Mouse (Mus musculus) regulatory T cell (primary cell): ENCODE measurements around the gene Srrm2.
"Not testable (repeated sequence)": the region's sequence is repeated elsewhere in the genome, so short reads cannot be mapped to it uniquely, and the experiment has no call there.

Experiments used
- in situ Hi-C: fragments of 300-600 bp; cut with MboI, MseI; formaldehyde crosslinking; loops from one replicate; pipeline ENCODE4 v1.15.1; 2025; ENCODE audit warnings: high pct_unique_total_duplicates

Srrm2 gene

GRCm38 (mm10) chr17:23770493-23770892, 19.8 kb upstream of the Srrm2 start:
- in situ Hi-C loops = no loop called here

- in situ Hi-C loops = no loop called here
Observed at GRCm38 (mm10) chr17:23770896-23771283, 19.4 kb upstream of the Srrm2 start.

- in situ Hi-C loops = no loop called here
Observed at GRCm38 (mm10) chr17:23771284-23772218, 18.8 kb upstream of the Srrm2 start, which contains the start of gene Flywch1. Gene Flywch1, minus strand, starts transcription at chr17:23771602.

GRCm38 (mm10) chr17:23772219-23772556, 18.1 kb upstream of the Srrm2 start:
- in situ Hi-C loops = not testable (repeated sequence)

- in situ Hi-C loops = no loop called here
Observed at GRCm38 (mm10) chr17:23773676-23774075, 16.7 kb upstream of the Srrm2 start.

GRCm38 (mm10) chr17:23774090-23774489, 16.2 kb upstream of the Srrm2 start:
- in situ Hi-C loops = no loop called here

GRCm38 (mm10) chr17:23776216-23776615, 14.1 kb upstream of the Srrm2 start:
- in situ Hi-C loops = loop anchor here (5.0 kb wide), 1 partner anchor 41 kb away; no protein-coding TSS in a partner anchor

GRCm38 (mm10) chr17:23777141-23777540, 13.2 kb upstream of the Srrm2 start:
- in situ Hi-C loops = loop anchor here (5.0 kb wide), 1 partner anchor 40 kb away; no protein-coding TSS in a partner anchor

GRCm38 (mm10) chr17:23778447-23778846, 11.9 kb upstream of the Srrm2 start:
- in situ Hi-C loops = loop anchor here (5.0 kb wide), 1 partner anchor 39 kb away; no protein-coding TSS in a partner anchor

GRCm38 (mm10) chr17:23783352-23783751, 7.0 kb upstream of the Srrm2 start:
- in situ Hi-C loops = no loop called here

- in situ Hi-C loops = loop anchor here (5.0 kb wide), 1 partner anchor 181 kb away; no protein-coding TSS in a partner anchor
Observed at GRCm38 (mm10) chr17:23785561-23786471, 4.5 kb upstream of the Srrm2 start, which contains the start of gene Flywch2. Gene Flywch2, minus strand, starts transcription at chr17:23786081.

GRCm38 (mm10) chr17:23786510-23786931, 3.8 kb upstream of the Srrm2 start:
- in situ Hi-C loops = loop anchor here (5.0 kb wide), 1 partner anchor 181 kb away; no protein-coding TSS in a partner anchor

- in situ Hi-C loops = loop anchor here (5.0 kb wide), 1 partner anchor 178 kb away; no protein-coding TSS in a partner anchor
Observed at GRCm38 (mm10) chr17:23788973-23789372, 1.4 kb upstream of the Srrm2 start.

GRCm38 (mm10) chr17:23789749-23790268, 523 bp upstream of the Srrm2 start:
- in situ Hi-C loops = loop anchor here (5.0 kb wide), 1 partner anchor 177 kb away; no protein-coding TSS in a partner anchor

- in situ Hi-C loops = no loop called here
Observed at GRCm38 (mm10) chr17:23791079-23791357, 686 bp downstream of the Srrm2 start.

- in situ Hi-C loops = no loop called here
Observed at GRCm38 (mm10) chr17:23795323-23795722, 5.0 kb downstream of the Srrm2 start.

- in situ Hi-C loops = no loop called here
Observed at GRCm38 (mm10) chr17:23797316-23797715, 7.0 kb downstream of the Srrm2 start.

- in situ Hi-C loops = no loop called here
Observed at GRCm38 (mm10) chr17:23801627-23802026, 11.3 kb downstream of the Srrm2 start.

GRCm38 (mm10) chr17:23802746-23803365, 12.5 kb downstream of the Srrm2 start:
- in situ Hi-C loops = no loop called here

- in situ Hi-C loops = no loop called here
Observed at GRCm38 (mm10) chr17:23803366-23804041, 13.2 kb downstream of the Srrm2 start.
